Mouse (Mus musculus): ENCODE results near the gene Arv1.

- no peak for TF ChIP-seq CTCF (IDR thresholded peaks at IDR 0.05; ENCODE audit: insufficient read depth, low read depth, low read length)
- TF ChIP-seq POLR2A (IDR thresholded peaks at IDR 0.05; ENCODE audit: insufficient read depth, low read depth, low read length) = no peak
Observed at GRCm38 (mm10) chr8:124672345-124672744, 49.6 kb upstream of the Arv1 start.
